Mouse (Mus musculus) embryonic stem cell, embryonic (primary cell): ENCODE results near the gene Cdc42.

Experiments
- CTCF ChIA-PET, 4 experiments: fragments of 300-600 bp in 2 of 4; fragments of 350-600 bp in 2 of 4; sonication (Branson Sonifier 250); formaldehyde crosslinking; loops; one replicate each; lab custom pipeline; 2022; ENCODE audit warnings: inconsistent platforms in 2 of 4; lab: Charles Lee
- POLR2A ChIA-PET, 4 experiments: fragments of 300-600 bp in 2 of 4; fragments of 350-600 bp in 2 of 4; sonication (Branson Sonifier 250); formaldehyde crosslinking; loops; one replicate each; lab custom pipeline; 2022; ENCODE audit warnings: antibody characterized with exemption in 4 of 4, inconsistent platforms in 1 of 4; lab: Charles Lee

The Cdc42 gene

DNA sequence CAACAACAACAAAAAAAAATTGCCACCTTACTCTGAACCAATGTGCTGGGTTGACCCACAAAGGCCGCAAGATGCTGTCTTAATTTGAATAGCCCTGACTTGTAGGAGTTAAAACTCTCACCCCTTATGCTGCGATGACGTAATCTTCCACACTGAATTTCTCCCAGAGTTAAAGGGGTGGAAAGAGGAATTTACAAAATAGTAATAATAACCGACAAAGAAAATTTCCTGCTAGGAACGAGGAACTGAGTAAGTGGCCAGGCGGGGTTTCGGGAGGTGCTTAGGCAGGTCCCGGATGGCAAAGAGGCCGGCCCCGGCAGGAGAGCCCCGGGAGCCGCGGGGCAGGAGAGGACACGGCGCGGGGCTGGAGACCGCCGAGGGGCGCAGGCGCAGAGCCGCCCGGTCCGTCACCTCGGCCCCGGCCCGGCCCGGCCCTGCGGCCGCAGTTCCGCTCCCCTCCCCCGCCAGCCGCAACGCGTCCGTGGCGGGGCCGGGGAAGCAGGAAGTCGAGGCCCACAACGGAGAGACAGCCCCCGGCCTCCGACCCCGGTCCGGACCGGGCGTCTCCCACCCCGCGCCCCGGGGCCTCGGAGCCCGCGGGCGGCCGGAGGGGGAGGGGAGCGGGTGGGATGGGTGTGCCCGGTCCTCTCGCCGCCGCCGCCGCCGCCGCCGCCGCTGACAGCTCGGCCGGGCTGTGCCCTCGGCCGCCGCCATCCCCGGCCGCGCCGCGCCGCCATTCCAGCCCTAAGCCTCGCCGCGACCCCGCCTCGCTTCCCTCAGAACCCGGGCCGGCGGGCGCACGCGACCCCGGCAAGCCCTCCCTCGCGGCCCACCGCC is 628 bp downstream of the Cdc42 start:
- POLR2A ChIA-PET, result interaction anchor here (0.7 to 2.9 kb wide), 12 partner anchors 8 to 303 kb away, joined by 3 to 14 read pairs (median 3); partner anchors contain the start of gene Usp48 (in 1 of the 4)
- CTCF ChIA-PET, result interaction anchor here in 1 of 4 experiments (0.6 kb wide), 1 partner anchor 13 kb away, joined by 9 read pairs; no protein-coding TSS in a partner anchor

DNA sequence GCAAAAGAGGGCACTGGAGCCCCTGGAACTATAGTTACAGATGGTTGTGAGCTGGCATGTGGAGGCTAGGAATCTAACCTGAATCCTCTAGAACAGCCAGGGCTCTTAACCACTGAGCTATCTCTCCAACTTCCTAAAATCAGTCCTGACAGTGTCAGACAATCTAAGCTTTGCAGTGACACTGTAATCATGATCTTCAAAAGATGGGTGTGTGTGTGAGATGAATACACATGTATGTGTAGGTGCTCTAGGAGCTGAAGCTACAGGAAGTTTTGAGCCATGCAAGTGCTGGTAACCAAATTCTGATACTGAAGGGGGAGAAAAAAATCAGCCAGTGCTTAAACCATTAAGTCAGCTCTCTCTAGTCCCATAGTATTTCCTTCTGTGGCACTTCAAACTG is 6.9 kb downstream of the Cdc42 start:
- CTCF ChIA-PET, result interaction anchor here in 1 of 4 experiments (1.0 kb wide), 1 partner anchor 42 kb away, joined by 3 read pairs; no protein-coding TSS in a partner anchor
- POLR2A ChIA-PET, result interaction anchor here (0.9 to 2.3 kb wide), 12 partner anchors 8 to 243 kb away, joined by 3 to 8 read pairs (median 4); partner anchors contain the start of gene Usp48 (in 1 of the 4)

DNA sequence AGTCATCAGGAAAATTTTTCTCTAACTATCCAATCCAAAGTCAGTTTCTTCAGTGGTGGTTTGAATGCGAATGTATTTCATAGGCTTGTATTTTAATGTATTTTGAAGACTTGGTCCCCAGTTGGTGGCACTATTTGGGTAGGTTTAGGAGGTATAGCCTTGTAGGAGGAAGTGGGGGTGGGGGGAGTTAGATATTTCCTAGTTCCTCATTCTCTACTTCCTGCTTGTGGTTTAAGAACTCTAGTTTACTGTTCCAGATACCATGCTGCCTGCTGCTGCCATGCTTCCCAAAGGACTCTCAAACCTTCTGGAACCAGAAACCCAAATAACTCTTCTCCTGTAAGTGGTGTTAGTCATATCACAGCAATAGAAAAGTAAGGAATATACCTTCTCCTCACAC is 11.7 kb downstream of the Cdc42 start:
- ChIA-PET CTCF (no interaction called here), POLR2A (interaction anchor here in 1 of 4 experiments (1.4 kb wide), 1 partner anchor 22 kb away, joined by 3 read pairs; no protein-coding TSS in a partner anchor)

DNA sequence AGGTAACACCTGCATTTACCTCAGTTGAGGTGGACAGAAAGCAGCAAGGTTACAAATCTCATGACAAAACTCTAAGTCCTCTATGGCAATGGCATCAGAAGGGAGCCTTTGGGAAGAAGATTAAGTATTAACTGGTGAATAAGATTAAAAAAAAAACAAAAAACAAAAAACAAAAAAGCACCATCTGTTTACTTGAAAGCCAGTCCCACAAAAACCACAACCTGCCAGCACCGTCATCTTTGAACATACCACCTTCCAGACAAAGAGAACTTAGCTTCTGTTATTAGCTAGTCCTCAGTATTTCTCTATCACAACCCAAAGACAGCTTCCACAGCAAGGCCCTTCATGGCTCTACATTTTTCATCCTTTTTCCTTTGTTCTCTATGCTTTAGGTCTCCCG is 12.4 kb downstream of the Cdc42 start:
- CTCF ChIA-PET, result no interaction called here
- POLR2A ChIA-PET, result interaction anchor here in 1 of 4 experiments (1.3 to 2.4 kb wide), 3 partner anchors 9 to 66 kb away, joined by 3 to 9 read pairs (median 4); no protein-coding TSS in a partner anchor

DNA sequence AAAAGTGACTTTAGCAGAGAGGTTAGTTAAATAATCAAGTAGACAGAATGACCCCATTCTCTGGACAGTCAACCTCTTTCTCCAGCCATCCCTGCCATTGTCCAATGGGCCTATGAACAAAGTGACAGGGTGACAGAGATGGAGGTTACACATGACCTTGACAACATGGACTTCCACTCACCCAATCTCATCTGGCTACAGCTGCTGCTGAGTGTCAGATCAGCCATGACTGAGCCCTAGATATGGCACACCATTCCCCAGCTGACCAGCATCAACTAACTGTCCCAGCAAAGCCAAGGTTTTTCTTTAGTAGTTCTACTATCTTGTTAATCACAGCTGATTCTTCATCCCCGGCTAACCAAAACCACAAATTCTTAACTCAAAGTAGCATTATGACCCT is 14.7 kb downstream of the Cdc42 start:
- ChIA-PET POLR2A (interaction anchor here in 2 of 4 experiments (0.6 to 2.4 kb wide), 6 partner anchors 9 to 346 kb away, joined by 3 to 9 read pairs (median 4); no protein-coding TSS in a partner anchor), CTCF (no interaction called here)

DNA sequence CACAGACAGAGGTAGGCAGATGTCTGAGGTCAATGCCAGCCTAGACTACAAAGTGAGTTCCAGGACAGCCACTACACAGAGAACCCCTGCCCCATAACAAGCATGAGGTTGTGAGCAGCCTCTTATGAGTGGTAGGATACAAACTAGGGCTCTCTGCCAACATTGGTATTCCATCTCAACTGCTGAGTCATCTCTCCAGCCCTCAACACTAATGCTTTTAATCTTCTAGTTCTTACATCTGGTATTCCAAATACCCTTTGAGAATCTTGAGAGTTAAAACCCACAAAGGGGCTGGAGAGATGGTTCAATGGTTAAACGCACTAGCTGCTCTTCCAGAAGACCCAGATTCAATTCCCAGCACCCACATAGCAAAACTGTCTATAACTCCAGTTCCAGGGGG is 18.1 kb downstream of the Cdc42 start:
- CTCF ChIA-PET, result interaction anchor here in 1 of 4 experiments (0.7 kb wide), 1 partner anchor 31 kb away, joined by 4 read pairs; no protein-coding TSS in a partner anchor
- POLR2A ChIA-PET, result interaction anchor here in 1 of 4 experiments (0.7 to 1.0 kb wide), 2 partner anchors 11 to 91 kb away, joined by 3 read pairs; partner anchors contain the start of gene Cela3b

DNA sequence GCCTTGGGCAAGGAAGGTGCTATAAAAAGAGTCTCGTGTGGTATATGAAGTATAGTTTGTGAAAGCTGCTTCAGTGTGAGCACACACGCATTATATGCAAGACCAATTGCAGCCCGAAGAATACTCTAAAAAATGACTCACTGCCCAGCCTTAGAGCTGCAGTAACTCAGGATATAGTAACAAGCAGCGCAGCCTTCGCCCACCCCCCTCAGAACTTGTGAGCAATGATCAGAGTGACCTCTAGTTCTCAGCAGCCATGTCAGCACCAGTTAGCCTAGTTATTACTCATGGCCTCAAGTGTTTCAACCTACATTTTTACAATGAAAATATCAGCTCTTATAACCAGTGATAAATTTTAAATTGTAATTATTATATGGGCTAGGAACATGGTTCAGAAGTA is 21.1 kb downstream of the Cdc42 start:
- POLR2A ChIA-PET, result no interaction called here

DNA sequence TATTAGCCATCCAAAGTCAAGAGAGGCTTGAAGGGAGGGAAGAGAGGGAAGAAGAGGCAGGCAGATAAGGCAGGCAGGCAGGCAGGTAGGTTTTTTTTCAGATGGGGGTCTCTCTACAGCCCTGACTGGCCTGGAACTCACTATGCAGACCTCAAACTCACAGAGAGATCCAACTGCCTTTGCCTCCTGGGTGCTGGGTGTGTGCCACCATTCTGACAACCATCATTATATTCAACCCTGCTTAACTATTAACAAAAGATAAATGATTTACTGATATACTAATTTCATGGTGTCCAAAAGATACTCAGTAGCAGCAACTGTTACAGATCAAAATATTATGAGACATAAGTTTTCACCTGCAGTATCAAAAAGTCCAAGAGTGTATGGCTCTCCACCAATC is 25.5 kb downstream of the Cdc42 start:
- ChIA-PET POLR2A (interaction anchor here in 1 of 4 experiments (1.0 kb wide), 1 partner anchor 18 kb away, joined by 3 read pairs; no protein-coding TSS in a partner anchor), CTCF (no interaction called here)

More for the DNA sequence above, 21.1 kb downstream of the Cdc42 start:
- CTCF ChIA-PET, result interaction anchor here in 1 of 4 experiments (0.7 kb wide), 1 partner anchor 23 kb away, joined by 4 read pairs; no protein-coding TSS in a partner anchor

DNA sequence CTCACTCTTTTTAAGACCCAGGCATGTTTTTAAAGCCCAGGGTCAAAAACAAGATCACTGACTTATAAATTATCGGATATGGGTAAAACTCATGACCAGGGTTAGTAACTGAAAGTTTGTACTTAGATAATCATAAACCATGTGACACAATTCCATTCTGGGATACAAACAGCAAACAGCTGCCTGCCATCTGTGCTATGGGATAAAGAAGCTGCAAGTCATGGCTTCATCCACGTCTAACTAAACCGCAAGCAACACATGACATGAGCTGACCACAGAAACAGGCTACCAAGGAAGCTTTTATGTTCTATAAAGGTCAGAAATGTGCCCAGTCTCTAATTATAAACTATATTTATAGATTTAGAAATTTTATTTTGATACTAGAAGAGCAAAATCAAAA is 31.0 kb downstream of the Cdc42 start:
- CTCF ChIA-PET, result interaction anchor here in 1 of 4 experiments (1.2 kb wide), 1 partner anchor 41 kb away, joined by 3 read pairs; no protein-coding TSS in a partner anchor
- POLR2A ChIA-PET, result interaction anchor here in 1 of 4 experiments (0.6 to 1.2 kb wide), 2 partner anchors 17 to 44 kb away, joined by 3 to 4 read pairs; no protein-coding TSS in a partner anchor

DNA sequence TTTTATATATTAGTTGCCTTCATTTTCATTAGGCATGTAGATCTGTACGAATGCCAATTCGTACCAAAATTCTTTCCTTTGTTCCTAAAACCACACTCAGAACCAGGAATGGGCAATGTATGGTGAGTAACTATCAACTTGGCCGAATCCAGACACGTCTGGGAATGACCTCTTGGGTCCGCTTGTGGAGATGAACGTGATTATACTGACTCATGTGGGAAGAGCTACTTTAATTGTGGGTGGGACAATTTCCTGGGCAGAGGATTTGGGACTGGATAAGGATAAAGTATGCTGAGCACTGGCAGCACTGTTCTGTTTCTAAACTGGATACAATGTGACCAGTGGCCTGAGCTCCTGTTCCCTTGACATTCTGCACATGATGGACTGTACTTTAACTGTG is 32.6 kb downstream of the Cdc42 start:
- ChIA-PET POLR2A (interaction anchor here in 1 of 4 experiments (0.6 to 3.4 kb wide), 3 partner anchors 12 to 539 kb away, joined by 3 to 15 read pairs (median 7); no protein-coding TSS in a partner anchor), CTCF (interaction anchor here in 2 of 4 experiments (0.9 to 2.2 kb wide), 3 partner anchors 12 to 17 kb away, joined by 3 to 7 read pairs (median 5); no protein-coding TSS in a partner anchor)

DNA sequence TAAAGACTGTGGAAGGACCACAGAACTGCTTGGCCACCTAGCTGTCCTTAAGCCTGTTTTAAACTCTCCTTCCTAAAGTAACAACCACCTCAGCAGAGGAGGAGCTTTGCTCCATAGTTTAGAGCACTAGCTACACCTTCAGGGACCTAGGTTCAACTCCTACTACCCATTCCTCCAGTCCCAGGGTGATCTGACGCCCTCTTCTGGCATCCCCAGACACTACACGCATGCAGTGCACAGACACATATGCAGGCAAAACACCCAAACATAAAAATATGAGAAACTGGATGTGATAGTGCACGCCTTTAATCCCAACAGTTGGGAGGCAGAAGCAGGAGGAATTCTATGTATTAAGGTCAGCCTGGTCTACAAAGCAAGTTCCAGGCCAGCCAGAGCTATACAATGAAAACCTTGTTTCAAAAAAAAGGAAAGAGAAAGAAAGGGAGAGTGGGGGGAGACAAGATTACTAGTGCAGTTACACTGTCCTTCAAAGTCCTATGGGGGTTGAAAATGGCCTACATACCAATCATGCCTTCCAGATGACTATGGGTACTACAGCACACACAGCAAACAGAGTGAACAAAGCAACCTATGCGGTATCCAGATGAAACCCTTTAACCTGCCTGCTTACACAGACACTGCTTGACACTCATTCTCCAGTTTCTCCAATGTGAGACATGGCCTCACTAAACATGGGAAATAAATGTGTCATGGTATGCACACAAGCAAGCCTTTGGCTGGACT is 41.3 kb downstream of the Cdc42 start:
- ChIA-PET CTCF (interaction anchor here in 3 of 4 experiments (0.6 to 3.0 kb wide), 10 partner anchors 8 to 405 kb away, joined by 3 to 28 read pairs (median 4); no protein-coding TSS in a partner anchor), POLR2A (interaction anchor here in 2 of 4 experiments (0.5 to 0.7 kb wide), 3 partner anchors 315 to 449 kb away, joined by 3 to 5 read pairs (median 3); no protein-coding TSS in a partner anchor)

DNA sequence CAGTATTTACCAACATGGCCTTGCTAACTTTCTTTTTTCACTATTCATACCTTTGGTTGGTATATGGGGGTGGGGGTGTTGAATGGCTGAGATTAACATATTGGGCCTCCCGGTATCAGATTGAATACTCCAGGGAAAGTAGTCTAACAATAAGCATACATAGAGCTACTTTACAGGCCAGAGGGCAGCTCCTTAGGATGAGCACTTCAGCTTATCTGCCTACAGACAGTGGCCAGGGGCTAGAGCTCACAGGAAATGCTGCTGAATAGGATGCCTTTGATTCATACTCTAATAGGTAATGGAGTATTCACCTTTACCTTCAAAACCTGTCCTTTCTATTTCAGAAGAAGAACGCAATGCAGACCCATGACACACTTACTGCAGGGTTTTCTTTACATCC is 42.5 kb downstream of the Cdc42 start:
- CTCF ChIA-PET, result interaction anchor here in 3 of 4 experiments (0.6 to 3.0 kb wide), 6 partner anchors 11 to 82 kb away, joined by 3 to 28 read pairs (median 6); no protein-coding TSS in a partner anchor

DNA sequence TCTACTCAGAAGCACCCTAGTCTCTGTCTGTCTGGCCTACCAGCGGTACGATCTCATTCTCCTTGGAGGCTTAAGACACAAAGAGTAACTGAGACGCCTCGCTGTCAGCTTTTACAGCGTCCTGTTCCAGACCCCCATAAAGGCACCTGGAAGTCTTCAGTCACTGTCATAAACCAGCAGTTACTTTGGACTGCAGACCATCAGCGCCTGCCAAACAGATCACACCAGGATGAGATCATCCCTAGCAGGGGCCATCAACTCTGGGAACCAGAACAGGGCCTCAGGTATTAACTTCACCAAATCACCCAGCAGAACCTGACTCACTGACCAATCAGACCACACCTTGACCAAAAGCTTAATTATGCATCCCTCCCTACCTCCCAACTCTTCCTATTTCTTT is 43.0 kb downstream of the Cdc42 start:
- ChIA-PET POLR2A (interaction anchor here in 2 of 4 experiments (0.6 to 1.7 kb wide), 7 partner anchors 9 to 481 kb away, joined by 3 to 5 read pairs (median 3); no protein-coding TSS in a partner anchor), CTCF (interaction anchor here (0.5 to 3.0 kb wide), 14 partner anchors 11 to 459 kb away, joined by 3 to 28 read pairs (median 4); partner anchors contain the start of gene Wnt4 (in 1 of the 4))

More for the DNA sequence above, 42.5 kb downstream of the Cdc42 start:
- POLR2A ChIA-PET, result interaction anchor here in 2 of 4 experiments (0.6 to 1.7 kb wide), 6 partner anchors 10 to 481 kb away, joined by 3 to 5 read pairs (median 3); no protein-coding TSS in a partner anchor

DNA sequence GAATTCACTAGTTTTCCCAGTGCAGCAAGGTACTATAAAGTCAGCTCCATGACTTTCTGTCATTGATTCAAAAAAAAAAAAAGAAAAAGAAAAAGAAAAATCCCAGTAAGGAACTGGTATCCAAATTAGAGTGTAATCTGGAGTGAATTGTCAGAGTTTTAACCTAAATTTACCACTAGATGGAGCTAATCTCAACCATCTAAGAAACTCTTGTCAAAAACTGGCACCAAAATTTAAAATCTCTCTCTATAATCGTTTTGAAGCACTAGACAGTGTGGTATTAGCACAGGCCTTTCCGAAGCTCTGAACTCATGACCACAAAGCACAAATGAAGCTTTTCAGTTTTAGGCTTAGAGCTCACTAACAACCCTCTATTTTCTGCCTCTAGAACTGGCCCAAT is 44.0 kb downstream of the Cdc42 start:
- ChIA-PET CTCF (interaction anchor here (0.6 to 3.0 kb wide), 46 partner anchors 9 to 1530 kb away, joined by 3 to 28 read pairs (median 4); partner anchors contain the start of gene Wnt4 (in 1 of the 4)), POLR2A (interaction anchor here in 3 of 4 experiments (0.6 to 2.1 kb wide), 12 partner anchors 9 to 244 kb away, joined by 3 to 15 read pairs (median 4); no protein-coding TSS in a partner anchor)

DNA sequence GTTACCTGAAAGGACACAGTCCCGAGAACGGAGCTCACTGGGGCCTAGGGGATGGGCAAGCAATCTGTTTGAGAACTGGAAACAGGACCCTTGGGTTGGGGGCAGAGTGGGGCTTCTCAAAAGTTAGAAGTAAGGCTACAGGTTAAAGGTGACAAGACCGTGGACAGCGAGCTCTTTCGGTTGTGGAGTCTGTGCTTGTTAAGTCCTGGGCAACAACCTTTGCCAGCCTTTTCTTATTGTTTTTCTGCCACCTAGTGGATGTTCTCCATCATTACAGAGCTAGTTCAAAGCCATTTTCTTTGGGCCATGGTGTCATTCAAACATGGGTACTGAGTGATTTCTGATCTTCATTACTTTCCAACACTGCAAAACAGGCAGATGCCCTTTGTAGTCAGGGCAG is 49.1 kb downstream of the Cdc42 start:
- ChIA-PET CTCF (interaction anchor here (0.6 to 2.6 kb wide), 73 partner anchors 8 to 670 kb away, joined by 3 to 47 read pairs (median 4); partner anchors contain the start of gene Wnt4 (in 1 of the 4)), POLR2A (interaction anchor here in 3 of 4 experiments (0.6 to 2.2 kb wide), 15 partner anchors 10 to 1161 kb away, joined by 3 to 8 read pairs (median 3); no protein-coding TSS in a partner anchor)

DNA sequence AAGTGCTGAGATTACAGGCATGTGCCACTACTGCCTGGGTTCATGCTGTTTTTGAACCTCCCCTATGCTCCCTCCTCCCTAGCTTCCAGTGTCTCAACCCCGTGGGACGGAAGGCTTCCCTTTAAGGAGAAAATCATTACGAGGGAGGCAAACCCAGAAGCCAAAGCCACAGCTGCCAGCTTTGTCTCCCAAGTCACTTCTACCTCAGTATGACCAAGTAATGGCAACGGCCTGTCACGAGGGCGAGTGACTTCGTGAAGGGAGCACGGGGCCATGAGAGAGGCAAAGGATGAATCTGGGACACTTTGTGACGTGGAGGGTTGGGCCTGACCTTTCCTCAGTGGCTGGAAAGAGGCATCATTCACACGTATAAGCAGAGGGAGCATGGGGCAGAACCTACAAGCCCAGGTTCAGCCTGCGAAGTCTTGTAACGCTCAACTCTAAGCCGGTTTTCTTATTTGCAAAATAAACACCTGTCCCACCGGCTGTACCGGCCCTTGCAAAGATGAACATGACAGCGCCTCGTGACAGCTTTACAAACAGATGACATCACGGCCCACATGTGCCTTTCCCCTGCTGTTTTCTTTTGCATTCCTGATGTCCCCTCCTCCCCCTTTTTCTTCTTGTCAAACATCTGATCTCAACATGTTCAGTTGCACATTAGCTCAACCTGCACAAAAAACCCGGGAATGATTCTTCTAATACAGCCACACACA is 50.4 kb downstream of the Cdc42 start:
- CTCF ChIA-PET, result interaction anchor here in 3 of 4 experiments (0.6 to 2.6 kb wide), 14 partner anchors 10 to 494 kb away, joined by 3 to 47 read pairs (median 5); no protein-coding TSS in a partner anchor

More for the DNA sequence above, 50.4 kb downstream of the Cdc42 start:
- POLR2A ChIA-PET, result interaction anchor here in 1 of 4 experiments (0.5 to 2.2 kb wide), 3 partner anchors 12 to 393 kb away, joined by 3 to 8 read pairs (median 5); no protein-coding TSS in a partner anchor
